Mouse (Mus musculus): ENCODE results near the gene Gm45015. TPM values are rescaled to one million over a fixed set of nuclear protein-coding genes. Genes with fewer than 3 reads are reported as not detected.

Gm45015 gene
- not detected in 2 replicates for polyA plus RNA-seq (2014; fragmentation: Nextera tagmentation; extraction: Ambion mirVana)

GRCm38 (mm10) chrX:73336740-73337139 lies at the start of gene Gm45015:
Gm45015 (minus strand) TSS chrX:73336840.
- whole genome bisulfite sequencing = 80% methylated on average over 4 of the region's 4 CpGs
- H3K9ac ChIP-seq (replicated peaks; ENCODE audit: low read length) = no peak within 1 kb of the TSS
- no peak within 1 kb of the TSS for H3K4me2 ChIP-seq (ENCODE audit: low read depth, low read length)
- H3K27ac ChIP-seq (replicated peaks; ENCODE audit: low read depth, low read length) = no peak within 1 kb of the TSS
- no peaks in the 10 kb centered on the region for H3K27me3 ChIP-seq (ENCODE audit: control insufficient read depth, insufficient read depth, low read length)
- H3K9me3 ChIP-seq (replicated peaks; ENCODE audit: control insufficient read depth, low read length) = no peaks in the 10 kb centered on the region
- ATAC-seq (replicated peaks; ENCODE audit: insufficient number of reproducible peaks, low FRiP score, low TSS enrichment, low read depth) = no peak
- DNase-seq (ENCODE audit: low spot score) = no peak
- H3K4me3 ChIP-seq (ENCODE audit: low read depth, low read length) = no peak within 1 kb of the TSS
- H3K36me3 ChIP-seq (replicated peaks; ENCODE audit: control insufficient read depth, insufficient read depth, low read depth, low read length) = no peaks in the 10 kb centered on the region
- H3K4me1 ChIP-seq (ENCODE audit: control insufficient read depth, insufficient read depth, low read length) = no peaks in the 10 kb centered on the region

- H3K27me3 ChIP-seq (ENCODE audit: control insufficient read depth, insufficient read depth, low read length) = no peaks in the 10 kb centered on the region
- DNase-seq (ENCODE audit: low spot score) (no peak), ATAC-seq (replicated peaks; ENCODE audit: insufficient number of reproducible peaks, low FRiP score, low TSS enrichment, low read depth) (no peak)
- WGBS = 26% methylated on average over 1 of the region's 1 CpGs
- no peak overlapping the region for H3K9ac ChIP-seq (replicated peaks; ENCODE audit: low read length)
- no peak overlapping the region for H3K4me3 ChIP-seq (ENCODE audit: low read depth, low read length)
- H3K27ac ChIP-seq (replicated peaks; ENCODE audit: low read depth, low read length) = no peak overlapping the region
- H3K9me3 ChIP-seq (replicated peaks; ENCODE audit: control insufficient read depth, low read length) = no peaks in the 10 kb centered on the region
- H3K4me2 ChIP-seq (ENCODE audit: low read depth, low read length) = no peak overlapping the region
- H3K4me1 ChIP-seq (ENCODE audit: control insufficient read depth, insufficient read depth, low read length) = no peaks in the 10 kb centered on the region
- H3K36me3 ChIP-seq (replicated peaks; ENCODE audit: control insufficient read depth, insufficient read depth, low read depth, low read length) = no peaks in the 10 kb centered on the region
Measured at GRCm38 (mm10) chrX:73384924-73385323, 48.3 kb upstream of the Gm45015 start.

GRCm38 (mm10) chrX:73384419-73384818 lies 47.8 kb upstream of the Gm45015 start:
- Histone ChIP-seq H3K9me3 (replicated peaks; ENCODE audit: control insufficient read depth, low read length) (no peaks in the 10 kb centered on the region), H3K36me3 (replicated peaks; ENCODE audit: control insufficient read depth, insufficient read depth, low read depth, low read length) (no peaks in the 10 kb centered on the region), H3K4me2 (ENCODE audit: low read depth, low read length) (no peak overlapping the region), H3K4me1 (ENCODE audit: control insufficient read depth, insufficient read depth, low read length) (no peaks in the 10 kb centered on the region), H3K27me3 (ENCODE audit: control insufficient read depth, insufficient read depth, low read length) (no peaks in the 10 kb centered on the region), H3K4me3 (ENCODE audit: low read depth, low read length) (no peak overlapping the region), H3K27ac (replicated peaks; ENCODE audit: low read depth, low read length) (no peak overlapping the region), H3K9ac (replicated peaks; ENCODE audit: low read length) (no peak overlapping the region)
- ATAC-seq (replicated peaks; ENCODE audit: insufficient number of reproducible peaks, low FRiP score, low TSS enrichment, low read depth) (no peak), DNase-seq (ENCODE audit: low spot score) (peak; percentile 0)
- 63% methylated on average over 6 of the region's 6 CpGs for WGBS

GRCm38 (mm10) chrX:73363291-73363690 lies 26.7 kb upstream of the Gm45015 start:
- H3K36me3 ChIP-seq (replicated peaks; ENCODE audit: control insufficient read depth, insufficient read depth, low read depth, low read length) = no peaks in the 10 kb centered on the region
- H3K9me3 ChIP-seq (replicated peaks; ENCODE audit: control insufficient read depth, low read length) = no peaks in the 10 kb centered on the region
- H3K27ac ChIP-seq (replicated peaks; ENCODE audit: low read depth, low read length) = no peak overlapping the region
- H3K4me1 ChIP-seq (ENCODE audit: control insufficient read depth, insufficient read depth, low read length) = no peaks in the 10 kb centered on the region
- DNase-seq (ENCODE audit: low spot score) = no peak
- H3K4me2 ChIP-seq (ENCODE audit: low read depth, low read length) = no peak overlapping the region
- no peaks in the 10 kb centered on the region for H3K27me3 ChIP-seq (ENCODE audit: control insufficient read depth, insufficient read depth, low read length)
- H3K4me3 ChIP-seq (ENCODE audit: low read depth, low read length) = no peak overlapping the region
- ATAC-seq (replicated peaks; ENCODE audit: insufficient number of reproducible peaks, low FRiP score, low TSS enrichment, low read depth) = no peak
- no peak overlapping the region for H3K9ac ChIP-seq (replicated peaks; ENCODE audit: low read length)

- Histone ChIP-seq H3K9me3 (replicated peaks; ENCODE audit: control insufficient read depth, low read length) (no peaks in the 10 kb centered on the region), H3K4me2 (ENCODE audit: low read depth, low read length) (no peak overlapping the region), H3K4me1 (ENCODE audit: control insufficient read depth, insufficient read depth, low read length) (no peaks in the 10 kb centered on the region), H3K9ac (replicated peaks; ENCODE audit: low read length) (no peak overlapping the region), H3K36me3 (replicated peaks; ENCODE audit: control insufficient read depth, insufficient read depth, low read depth, low read length) (peaks cover 10% of the 10 kb centered on the region), H3K27me3 (ENCODE audit: control insufficient read depth, insufficient read depth, low read length) (no peaks in the 10 kb centered on the region), H3K4me3 (ENCODE audit: low read depth, low read length) (no peak overlapping the region), H3K27ac (replicated peaks; ENCODE audit: low read depth, low read length) (no peak overlapping the region)
- DNase-seq (ENCODE audit: low spot score) (no peak), ATAC-seq (replicated peaks; ENCODE audit: insufficient number of reproducible peaks, low FRiP score, low TSS enrichment, low read depth) (no peak)
- 77% methylated on average over 1 of the region's 1 CpGs for WGBS
Measured at GRCm38 (mm10) chrX:73356719-73357118, 20.1 kb upstream of the Gm45015 start.

GRCm38 (mm10) chrX:73356163-73356562 lies 19.5 kb upstream of the Gm45015 start:
- DNase-seq (ENCODE audit: low spot score) (no peak), ATAC-seq (replicated peaks; ENCODE audit: insufficient number of reproducible peaks, low FRiP score, low TSS enrichment, low read depth) (no peak)
- no peak overlapping the region for H3K27ac ChIP-seq (replicated peaks; ENCODE audit: low read depth, low read length)
- H3K4me3 ChIP-seq (ENCODE audit: low read depth, low read length) = no peak overlapping the region
- no peak overlapping the region for H3K9ac ChIP-seq (replicated peaks; ENCODE audit: low read length)
- no peaks in the 10 kb centered on the region for H3K9me3 ChIP-seq (replicated peaks; ENCODE audit: control insufficient read depth, low read length)
- WGBS = 97% methylated on average over 2 of the region's 2 CpGs
- no peak overlapping the region for H3K4me2 ChIP-seq (ENCODE audit: low read depth, low read length)
- no peaks in the 10 kb centered on the region for H3K4me1 ChIP-seq (ENCODE audit: control insufficient read depth, insufficient read depth, low read length)
- H3K36me3 ChIP-seq (replicated peaks; ENCODE audit: control insufficient read depth, insufficient read depth, low read depth, low read length) = peaks cover 10% of the 10 kb centered on the region
- H3K27me3 ChIP-seq (ENCODE audit: control insufficient read depth, insufficient read depth, low read length) = no peaks in the 10 kb centered on the region

GRCm38 (mm10) chrX:73344346-73344745 lies 7.7 kb upstream of the Gm45015 start:
- Histone ChIP-seq H3K4me1 (ENCODE audit: control insufficient read depth, insufficient read depth, low read length) (no peaks in the 10 kb centered on the region), H3K4me3 (ENCODE audit: low read depth, low read length) (no peak overlapping the region), H3K9ac (replicated peaks; ENCODE audit: low read length) (no peak overlapping the region), H3K27me3 (ENCODE audit: control insufficient read depth, insufficient read depth, low read length) (no peaks in the 10 kb centered on the region), H3K27ac (replicated peaks; ENCODE audit: low read depth, low read length) (no peak overlapping the region), H3K4me2 (ENCODE audit: low read depth, low read length) (no peak overlapping the region), H3K36me3 (replicated peaks; ENCODE audit: control insufficient read depth, insufficient read depth, low read depth, low read length) (no peaks in the 10 kb centered on the region), H3K9me3 (replicated peaks; ENCODE audit: control insufficient read depth, low read length) (no peaks in the 10 kb centered on the region)
- DNase-seq (ENCODE audit: low spot score) (no peak), ATAC-seq (replicated peaks; ENCODE audit: insufficient number of reproducible peaks, low FRiP score, low TSS enrichment, low read depth) (no peak)
- WGBS = 81% methylated on average over 1 of the region's 1 CpGs

GRCm38 (mm10) chrX:73343802-73344201 lies 7.2 kb upstream of the Gm45015 start:
- Histone ChIP-seq H3K9me3 (replicated peaks; ENCODE audit: control insufficient read depth, low read length) (no peaks in the 10 kb centered on the region), H3K27ac (replicated peaks; ENCODE audit: low read depth, low read length) (no peak overlapping the region), H3K36me3 (replicated peaks; ENCODE audit: control insufficient read depth, insufficient read depth, low read depth, low read length) (no peaks in the 10 kb centered on the region), H3K4me1 (ENCODE audit: control insufficient read depth, insufficient read depth, low read length) (no peaks in the 10 kb centered on the region), H3K9ac (replicated peaks; ENCODE audit: low read length) (no peak overlapping the region), H3K27me3 (ENCODE audit: control insufficient read depth, insufficient read depth, low read length) (no peaks in the 10 kb centered on the region), H3K4me3 (ENCODE audit: low read depth, low read length) (no peak overlapping the region; the same call in 1 of the 2 replicates), H3K4me2 (ENCODE audit: low read depth, low read length) (no peak overlapping the region)
- 94% methylated on average over 1 of the region's 1 CpGs for WGBS
- no peak for DNase-seq (ENCODE audit: low spot score)
- ATAC-seq (replicated peaks; ENCODE audit: insufficient number of reproducible peaks, low FRiP score, low TSS enrichment, low read depth) = no peak
